Mouse (Mus musculus) forebrain, embryonic 14.5 days (tissue): ENCODE data around the gene Osbpl3. TPM values are rescaled to one million over a fixed set of nuclear protein-coding genes. Genes with fewer than 3 reads are reported as not detected.

Experiments
- ATAC-seq: fragments of 200-750 bp; cut with Nextera tagmentation; 2 replicates; pipeline ENCODE4 v1.8.0; 2017; ENCODE audit warnings: mild to moderate bottlenecking, moderate library complexity
- DNase-seq: peaks from one replicate; pipeline ENCODE4 v3.0.0-alpha.2; 2015; ENCODE audit warnings: low spot score
- H3K27ac ChIP-seq: fragments of 300-500 bp; sonication (generic); 2 replicates; pipeline ENCODE4 v1.5.1; 2014; ENCODE audit warnings: low read depth, mild to moderate bottlenecking, control low read depth, low read length, moderate library complexity
- H3K27me3 ChIP-seq: fragments of 300-500 bp; sonication (generic); replicated peaks from 2 replicates; pipeline ENCODE4 v1.6.1; 2014; ENCODE audit warnings: low read length, control low read depth, mixed read lengths; ENCODE audit not compliant: control insufficient read depth, insufficient read depth
- H3K36me3 ChIP-seq: fragments of 300-500 bp; sonication (generic); 2 replicates; pipeline ENCODE4 v1.6.1; 2014; ENCODE audit warnings: low read length, control low read depth; ENCODE audit not compliant: control insufficient read depth, insufficient read depth
- H3K4me1 ChIP-seq: fragments of 300-500 bp; sonication (generic); 2 replicates; pipeline ENCODE4 v1.6.1; 2014; ENCODE audit warnings: antibody characterized with exemption, low read length, control low read depth; ENCODE audit not compliant: control insufficient read depth, insufficient read depth
- H3K4me2 ChIP-seq: fragments of 300-500 bp; sonication (generic); 2 replicates; pipeline ENCODE4 v1.6.1; 2014; ENCODE audit warnings: mild to moderate bottlenecking, control low read depth, low read length
- H3K4me3 ChIP-seq: fragments of 300-500 bp; sonication (generic); 2 replicates; pipeline ENCODE4 v1.5.1; 2014; ENCODE audit warnings: low read depth, low read length, control low read depth
- H3K9ac ChIP-seq: fragments of 300-500 bp; sonication (generic); 2 replicates; pipeline ENCODE4 v1.6.1; 2014; ENCODE audit warnings: mild to moderate bottlenecking, low read length, control low read depth, moderate library complexity
- H3K9me3 ChIP-seq: fragments of 300-500 bp; sonication (generic); replicated peaks from 2 replicates; pipeline ENCODE4 v1.6.1; 2016; ENCODE audit warnings: low read length, control low read depth, mixed read lengths; ENCODE audit not compliant: control insufficient read depth
- WGBS: fragments of 180-500 bp; shearing (Covaris S2); extraction: QIAGEN DNeasy Blood & Tissue Kit; methylation state at CpG from one replicate; pipeline ENCODE4 v1.1.7; 2014; 5-methylcytosine and 5-hydroxymethylcytosine counted together
- polyA plus RNA-seq: library from polyadenylated mRNA; unstranded; fragments of >200 nt; fragmentation: Nextera tagmentation; extraction: Ambion mirVana; gene quantifications from 2 replicates; pipeline ENCODE4 v1.2.1, GENCODE M21; 2014

Osbpl3 gene
- polyA plus RNA-seq, 1 experiment from 2014 or later: 2.8 TPM

DNA sequence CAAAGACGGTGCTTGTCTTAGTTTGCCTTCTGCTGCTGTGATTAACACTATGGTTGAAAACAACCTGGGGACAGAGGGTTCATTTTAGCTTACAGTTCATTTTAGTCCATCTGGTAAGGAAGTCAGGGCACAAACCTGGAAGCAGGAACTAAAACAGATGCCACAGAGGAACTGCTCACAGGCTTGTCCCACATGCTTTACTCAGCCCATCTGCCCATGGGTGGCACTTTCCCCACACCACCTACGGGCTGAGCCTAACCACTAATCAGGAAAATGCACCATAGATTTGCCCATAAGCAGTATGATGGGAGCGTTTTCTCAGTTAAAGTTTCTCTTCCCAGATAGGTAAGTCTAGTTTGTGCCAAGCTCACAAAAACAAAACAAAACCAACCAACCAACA, 27.4 kb upstream of the Osbpl3 start:
- Histone ChIP-seq H3K9me3 (no peaks in the 10 kb centered on the region), H3K4me2 (no peak overlapping the region), H3K27ac (no peak overlapping the region), H3K27me3 (no peaks in the 10 kb centered on the region), H3K4me1 (no peaks in the 10 kb centered on the region), H3K36me3 (no peaks in the 10 kb centered on the region), H3K9ac (no peak overlapping the region), H3K4me3 (no peak overlapping the region)
- WGBS: 87% methylated on average over 3 of the region's 3 CpGs
- DNase-seq: no peak
- ATAC-seq: no peak

DNA sequence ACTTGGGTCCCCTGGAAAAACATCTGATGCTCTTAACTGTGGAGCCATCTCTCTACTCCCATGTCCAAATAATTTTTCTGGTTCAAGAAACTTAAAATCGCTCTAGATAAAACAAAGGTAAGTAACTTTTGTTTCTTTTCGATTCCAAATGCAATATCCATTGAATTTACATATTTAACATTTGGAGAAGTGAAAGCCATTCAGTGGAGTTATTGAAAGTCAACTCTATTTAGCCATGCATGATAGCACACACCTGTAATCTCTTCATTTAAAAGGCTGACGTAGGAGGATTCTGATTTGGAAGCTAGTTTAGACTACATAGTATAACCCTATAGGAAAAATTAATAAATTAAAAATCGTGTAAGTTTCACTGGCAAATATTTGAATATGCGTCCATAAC, 25.5 kb upstream of the Osbpl3 start:
- Histone ChIP-seq H3K4me1 (no peaks in the 10 kb centered on the region), H3K4me3 (no peak overlapping the region), H3K9ac (no peak overlapping the region), H3K9me3 (no peaks in the 10 kb centered on the region), H3K27me3 (no peaks in the 10 kb centered on the region), H3K36me3 (no peaks in the 10 kb centered on the region), H3K4me2 (no peak overlapping the region), H3K27ac (no peak overlapping the region)
- WGBS: 90% methylated on average over 5 of the region's 5 CpGs
- no peak for ATAC-seq
- DNase-seq: no peak

GRCm38 (mm10) chr6:50466451-50466850, 10.4 kb upstream of the Osbpl3 start:
- Histone ChIP-seq H3K4me1 (no peaks in the 10 kb centered on the region), H3K27ac (no peak overlapping the region), H3K9me3 (no peaks in the 10 kb centered on the region), H3K4me2 (no peak overlapping the region), H3K9ac (no peak overlapping the region), H3K36me3 (no peaks in the 10 kb centered on the region), H3K4me3 (no peak overlapping the region), H3K27me3 (no peaks in the 10 kb centered on the region)
- WGBS: 74% methylated on average over 3 of the region's 3 CpGs
- DNase-seq (no peak), ATAC-seq (no peak)

DNA sequence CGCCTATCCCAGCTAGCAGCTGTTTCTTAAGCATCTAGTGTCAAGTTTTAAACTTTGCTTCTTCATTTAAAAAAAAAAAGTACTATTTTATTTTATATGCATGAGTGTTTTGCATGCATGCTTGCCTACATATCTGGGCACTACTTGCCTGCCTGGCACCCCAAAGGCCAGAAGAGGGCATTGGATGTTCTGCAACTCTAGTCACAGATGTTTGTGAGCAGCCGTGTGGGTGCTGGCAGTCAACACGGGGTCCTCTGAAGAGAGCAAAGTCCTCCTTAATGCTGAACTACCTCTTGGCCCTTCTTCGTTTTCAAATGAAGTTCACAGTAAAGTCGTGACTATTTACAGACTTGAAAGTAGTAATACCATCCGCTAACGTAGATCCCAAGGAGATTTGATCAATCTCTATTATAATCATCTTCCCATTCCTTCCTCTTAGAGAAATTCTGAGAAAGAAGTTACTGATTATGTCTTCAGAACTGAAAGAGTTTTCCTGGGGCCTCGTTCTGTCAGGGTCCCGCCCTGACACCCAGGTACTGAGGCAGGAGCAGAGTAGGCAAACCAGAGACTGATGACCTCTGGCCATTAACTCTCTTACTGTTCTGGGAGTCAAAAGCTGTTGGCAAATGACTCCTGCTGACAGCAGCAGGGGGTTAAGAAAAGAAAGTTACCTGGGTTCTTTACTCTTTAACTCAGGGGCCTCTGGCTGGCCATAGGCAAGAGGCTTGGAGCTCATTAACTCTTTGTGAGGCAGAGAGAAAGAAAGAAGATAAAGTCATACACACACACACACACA, 8.9 kb upstream of the Osbpl3 start:
- Histone ChIP-seq H3K4me2 (no peak overlapping the region), H3K4me1 (no peaks in the 10 kb centered on the region), H3K4me3 (no peak overlapping the region), H3K9ac (no peak overlapping the region), H3K27ac (no peak overlapping the region), H3K27me3 (no peaks in the 10 kb centered on the region), H3K9me3 (no peaks in the 10 kb centered on the region), H3K36me3 (no peaks in the 10 kb centered on the region)
- WGBS: 82% methylated on average over 9 of the region's 9 CpGs
- ATAC-seq (no peak), DNase-seq (no peak)

DNA sequence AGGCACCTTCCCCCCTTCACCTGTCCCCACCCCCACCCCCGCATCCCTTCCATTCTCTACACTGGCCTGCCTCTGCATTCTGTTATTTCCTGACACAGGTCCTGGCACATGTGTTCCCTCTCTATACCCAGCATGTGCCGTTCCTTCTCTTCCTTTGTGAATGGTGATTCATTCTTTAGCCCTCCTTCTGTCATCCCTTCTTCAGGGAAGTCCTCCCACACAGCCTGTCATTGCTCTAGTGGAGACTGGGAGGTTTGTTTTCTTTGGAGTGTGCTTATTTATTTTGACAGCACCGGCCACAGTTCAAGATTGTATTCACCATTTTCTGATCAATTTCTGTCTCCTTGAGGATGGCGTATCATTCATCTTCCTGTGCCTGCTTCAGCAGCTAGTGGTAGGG, 6.0 kb upstream of the Osbpl3 start:
- Histone ChIP-seq H3K27me3 (no peaks in the 10 kb centered on the region), H3K4me3 (no peak overlapping the region), H3K36me3 (no peaks in the 10 kb centered on the region), H3K4me1 (no peaks in the 10 kb centered on the region), H3K27ac (no peak overlapping the region), H3K9me3 (no peaks in the 10 kb centered on the region), H3K9ac (no peak overlapping the region), H3K4me2 (no peak overlapping the region)
- ATAC-seq (no peak), DNase-seq (no peak)
- WGBS: 95% methylated on average over 4 of the region's 4 CpGs

DNA sequence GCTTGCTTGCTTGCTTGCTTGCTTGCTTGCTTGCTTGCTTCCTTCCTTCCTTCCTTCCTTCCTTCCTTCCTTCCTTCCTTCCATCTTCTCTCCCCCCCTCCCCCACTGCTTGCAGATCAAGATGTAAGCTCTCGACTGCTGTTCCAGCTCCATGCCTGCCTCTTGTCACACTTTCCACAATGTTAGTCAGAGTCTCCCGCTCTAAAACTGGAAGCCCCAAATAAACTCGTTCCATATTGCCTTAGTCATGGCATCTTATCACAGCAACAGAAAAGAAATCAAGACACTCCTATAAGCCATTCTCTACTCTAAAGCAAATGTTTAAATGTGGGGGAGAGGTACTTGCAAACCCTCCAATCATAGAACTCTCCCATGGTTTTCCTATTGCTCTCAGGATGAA, 5.6 kb upstream of the Osbpl3 start:
- Histone ChIP-seq H3K4me3 (no peak overlapping the region), H3K36me3 (no peaks in the 10 kb centered on the region), H3K27ac (no peak overlapping the region), H3K9me3 (no peaks in the 10 kb centered on the region), H3K4me1 (peaks cover 1% of the 10 kb centered on the region; the same call in 1 of the 2 replicates), H3K27me3 (no peaks in the 10 kb centered on the region), H3K9ac (no peak overlapping the region), H3K4me2 (no peak overlapping the region)
- ATAC-seq (no peak), DNase-seq (no peak)
- 84% methylated on average over 3 of the region's 3 CpGs for WGBS

DNA sequence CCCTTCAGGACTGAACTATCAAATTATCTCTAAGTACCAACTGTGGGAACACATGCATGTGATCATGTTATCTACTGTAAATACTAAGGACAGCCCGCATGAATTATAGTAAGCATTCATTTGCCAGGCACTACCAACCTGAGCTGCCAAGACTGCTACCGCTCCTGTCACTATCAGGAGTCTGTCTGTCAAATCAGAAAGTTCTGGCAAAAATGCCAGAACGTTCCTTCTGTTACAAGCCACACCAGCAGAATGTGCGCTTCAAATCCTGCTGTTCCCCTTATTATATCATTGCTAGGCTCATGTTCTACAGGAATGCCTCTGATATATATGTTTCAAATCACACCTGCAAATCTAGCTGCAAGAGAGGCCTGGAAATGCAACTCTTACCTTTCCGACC, 4.6 kb upstream of the Osbpl3 start:
- DNase-seq (peak; percentile 55), ATAC-seq (no peak)
- no peak overlapping the region for H3K4me3 ChIP-seq
- H3K27ac ChIP-seq: no peak overlapping the region
- H3K4me2 ChIP-seq: no peak overlapping the region
- H3K4me1 ChIP-seq: peaks cover 4% of the 10 kb centered on the region; the same call in 1 of the 2 replicates
- H3K9me3 ChIP-seq: no peaks in the 10 kb centered on the region
- 86% methylated on average over 5 of the region's 5 CpGs for WGBS
- H3K27me3 ChIP-seq: no peaks in the 10 kb centered on the region
- H3K9ac ChIP-seq: no peak overlapping the region
- H3K36me3 ChIP-seq: no peaks in the 10 kb centered on the region

DNA sequence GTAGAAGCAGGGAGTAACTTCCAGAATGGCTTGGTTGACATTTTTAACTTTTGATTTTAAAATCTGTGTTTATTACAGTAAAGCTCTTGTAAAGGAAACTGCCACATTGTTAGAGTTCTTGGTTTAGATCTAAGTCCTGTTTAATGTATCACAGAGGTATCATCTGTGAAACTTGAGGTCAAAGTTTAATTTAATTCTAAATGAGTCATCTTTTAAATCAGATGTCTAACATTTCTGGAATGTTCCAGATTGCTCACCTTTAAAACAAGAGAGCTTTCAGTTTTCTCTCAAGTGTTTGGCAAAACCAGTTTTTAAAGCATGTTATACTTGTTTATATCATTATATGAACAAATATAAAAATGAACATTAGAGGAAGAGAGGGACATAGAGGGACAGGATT, 4.2 kb upstream of the Osbpl3 start:
- Histone ChIP-seq H3K4me2 (no peak overlapping the region), H3K9me3 (no peaks in the 10 kb centered on the region), H3K9ac (no peak overlapping the region), H3K27me3 (no peaks in the 10 kb centered on the region), H3K4me3 (no peak overlapping the region), H3K4me1 (peaks cover 4% of the 10 kb centered on the region; the same call in 1 of the 2 replicates), H3K27ac (no peak overlapping the region), H3K36me3 (no peaks in the 10 kb centered on the region)
- ATAC-seq (no peak), DNase-seq (no peak)

GRCm38 (mm10) chr6:50459271-50459670, 3.3 kb upstream of the Osbpl3 start:
- H3K4me3 ChIP-seq: no peak overlapping the region
- DNase-seq: no peak
- 0 out of 2 replicates have a peak, but pooled peaks cover 3% of the 10 kb centered on the region for H3K27me3 ChIP-seq
- no peak overlapping the region for H3K4me2 ChIP-seq
- WGBS: 80% methylated on average over 5 of the region's 5 CpGs
- no peaks in the 10 kb centered on the region for H3K9me3 ChIP-seq
- H3K27ac ChIP-seq: no peak overlapping the region
- H3K4me1 ChIP-seq: peaks cover 7% of the 10 kb centered on the region; the same call in 1 of the 2 replicates
- H3K36me3 ChIP-seq: no peaks in the 10 kb centered on the region
- no peak overlapping the region for H3K9ac ChIP-seq
- no peak for ATAC-seq
